Mouse (Mus musculus) lung, embryonic 16.5 days (tissue): Measurements from ENCODE around the gene 9030612E09Rik. TPM values are rescaled to one million over a fixed set of nuclear protein-coding genes. Genes with fewer than 3 reads are reported as not detected.

Experiments used
- ATAC-seq: fragments of 200-750 bp; cut with Nextera tagmentation; 2 replicates; pipeline ENCODE4 v1.8.0; 2017; ENCODE audit warnings: low read depth, mild to moderate bottlenecking, moderate library complexity
- H3K27ac ChIP-seq: fragments of 300-500 bp; sonication (generic); 2 replicates; pipeline ENCODE4 v1.5.1; 2014; ENCODE audit warnings: mild to moderate bottlenecking, control low read depth, low read length
- H3K27me3 ChIP-seq: fragments of 300-500 bp; sonication (generic); 2 replicates; pipeline ENCODE4 v1.6.1; 2014; ENCODE audit warnings: low read depth, low read length, mixed read lengths; ENCODE audit not compliant: control insufficient read depth, insufficient read depth
- H3K36me3 ChIP-seq: fragments of 300-500 bp; sonication (generic); 2 replicates; pipeline ENCODE4 v1.6.1; 2014; ENCODE audit warnings: low read length; ENCODE audit not compliant: control insufficient read depth, insufficient read depth
- H3K4me1 ChIP-seq: fragments of 300-500 bp; sonication (generic); replicated peaks from 2 replicates; pipeline ENCODE4 v1.6.1; 2014; ENCODE audit warnings: low read length, mixed read lengths; ENCODE audit not compliant: control insufficient read depth, insufficient read depth
- H3K4me2 ChIP-seq: fragments of 300-500 bp; sonication (generic); 2 replicates; pipeline ENCODE4 v1.6.1; 2014; ENCODE audit warnings: low read depth, low read length, control low read depth
- H3K4me3 ChIP-seq: fragments of 300-500 bp; sonication (generic); 2 replicates; pipeline ENCODE4 v1.5.1; 2014; ENCODE audit warnings: mild to moderate bottlenecking, low read length, control low read depth
- H3K9ac ChIP-seq: fragments of 300-500 bp; sonication (generic); 2 replicates; pipeline ENCODE4 v1.6.1; 2014; ENCODE audit warnings: low read length, control low read depth
- H3K9me3 ChIP-seq: fragments of 300-500 bp; sonication (generic); 2 replicates; pipeline ENCODE4 v1.6.1; 2016; ENCODE audit warnings: low read length; ENCODE audit not compliant: control insufficient read depth
- WGBS: fragments of 180-500 bp; shearing (Covaris S2); extraction: QIAGEN DNeasy Blood & Tissue Kit; methylation state at CpG from one replicate; pipeline ENCODE4 v1.1.7; 2014; 5-methylcytosine and 5-hydroxymethylcytosine counted together
- polyA plus RNA-seq: library from polyadenylated mRNA; unstranded; fragments of >200 nt; fragmentation: Nextera tagmentation; extraction: Ambion mirVana; gene quantifications from 2 replicates; pipeline ENCODE4 v1.2.1, GENCODE M21; 2015

The 9030612E09Rik gene
- polyA plus RNA-seq, 1 experiment from 2014 or later, result 0.13 TPM

- no peak overlapping the region for H3K27ac ChIP-seq
These were observed 627 bp upstream of the 9030612E09Rik start for GRCm38 (mm10) chr10:43173828-43174325.

GRCm38 (mm10) chr10:43175156-43175601 lies 675 bp downstream of the 9030612E09Rik start:
- H3K4me1 ChIP-seq, result peaks cover 14% of the 10 kb centered on the region
- H3K27ac ChIP-seq, result no peak overlapping the region
- H3K4me2 ChIP-seq, result peak overlapping the region; percentile 99
- peak overlapping the region; percentile 67; the same call in 1 of the 2 replicates for H3K9ac ChIP-seq
- peaks cover 51% of the 10 kb centered on the region for H3K27me3 ChIP-seq
- no peaks in the 10 kb centered on the region for H3K9me3 ChIP-seq
- WGBS, result under 1% methylated on average over 18 of the region's 18 CpGs
- H3K4me3 ChIP-seq, result peak overlapping the region; percentile 74
- 0 out of 2 replicates have a peak, but pooled peaks have one; percentile 6 for ATAC-seq
- H3K36me3 ChIP-seq, result no peaks in the 10 kb centered on the region

More at GRCm38 (mm10) chr10:43173828-43174325, 627 bp upstream of the 9030612E09Rik start:
- peak overlapping the region; percentile 74 for H3K4me3 ChIP-seq
- peak overlapping the region; percentile 67 for H3K9ac ChIP-seq
- peak overlapping the region; percentile 99 for H3K4me2 ChIP-seq
- H3K4me1 ChIP-seq, result peaks cover 14% of the 10 kb centered on the region
- ATAC-seq, result no peak
- peaks cover 56% of the 10 kb centered on the region for H3K27me3 ChIP-seq
- H3K36me3 ChIP-seq, result no peaks in the 10 kb centered on the region
- no peaks in the 10 kb centered on the region for H3K9me3 ChIP-seq
- 0% methylated on average over 34 of the region's 38 CpGs for WGBS

- 37% methylated on average over 5 of the region's 5 CpGs for WGBS
- Histone ChIP-seq H3K36me3 (no peaks in the 10 kb centered on the region), H3K9me3 (no peaks in the 10 kb centered on the region), H3K4me3 (no peak overlapping the region), H3K27ac (no peak overlapping the region), H3K4me1 (no peaks in the 10 kb centered on the region), H3K27me3 (peaks cover 14% of the 10 kb centered on the region), H3K4me2 (no peak overlapping the region), H3K9ac (no peak overlapping the region)
- ATAC-seq, result no peak
These were observed 5.9 kb downstream of the 9030612E09Rik start for GRCm38 (mm10) chr10:43180313-43180912.

- Histone ChIP-seq H3K27ac (no peak overlapping the region), H3K36me3 (no peaks in the 10 kb centered on the region), H3K27me3 (no peaks in the 10 kb centered on the region), H3K9me3 (no peaks in the 10 kb centered on the region), H3K4me1 (no peaks in the 10 kb centered on the region), H3K4me2 (no peak overlapping the region), H3K9ac (no peak overlapping the region), H3K4me3 (no peak overlapping the region)
- WGBS, result 77% methylated on average over 2 of the region's 2 CpGs
- no peak for ATAC-seq
These were observed 25.7 kb downstream of the 9030612E09Rik start for GRCm38 (mm10) chr10:43200206-43200605.

- Histone ChIP-seq H3K4me3 (no peak overlapping the region), H3K9ac (no peak overlapping the region), H3K36me3 (no peaks in the 10 kb centered on the region), H3K9me3 (no peaks in the 10 kb centered on the region), H3K27ac (no peak overlapping the region), H3K4me1 (no peaks in the 10 kb centered on the region), H3K27me3 (no peaks in the 10 kb centered on the region), H3K4me2 (no peak overlapping the region)
- WGBS, result 86% methylated on average over 3 of the region's 3 CpGs
- ATAC-seq, result no peak
These were observed 29.4 kb downstream of the 9030612E09Rik start for GRCm38 (mm10) chr10:43203865-43204264.

- no peaks in the 10 kb centered on the region for H3K4me1 ChIP-seq
- H3K4me3 ChIP-seq, result no peak overlapping the region
- no peak overlapping the region for H3K9ac ChIP-seq
- H3K4me2 ChIP-seq, result no peak overlapping the region
- 30% methylated on average over 6 of the region's 6 CpGs for WGBS
- H3K36me3 ChIP-seq, result no peaks in the 10 kb centered on the region
- H3K27ac ChIP-seq, result no peak overlapping the region
- no peaks in the 10 kb centered on the region for H3K27me3 ChIP-seq
- ATAC-seq, result no peak
- H3K9me3 ChIP-seq, result 0 out of 2 replicates have a peak, but pooled peaks cover 2% of the 10 kb centered on the region
These were observed 37.4 kb downstream of the 9030612E09Rik start for GRCm38 (mm10) chr10:43211866-43212265.

GRCm38 (mm10) chr10:43217361-43217900 lies 42.9 kb downstream of the 9030612E09Rik start:
- H3K36me3 ChIP-seq, result no peaks in the 10 kb centered on the region

GRCm38 (mm10) chr10:43220479-43220878 lies 46.0 kb downstream of the 9030612E09Rik start:
- no peak for ATAC-seq
- Histone ChIP-seq H3K9me3 (no peaks in the 10 kb centered on the region), H3K4me2 (peak overlapping the region; percentile 66), H3K4me1 (peaks cover 8% of the 10 kb centered on the region), H3K27me3 (no peaks in the 10 kb centered on the region), H3K27ac (peak overlapping the region; percentile 89), H3K36me3 (no peaks in the 10 kb centered on the region), H3K4me3 (peak overlapping the region; percentile 90), H3K9ac (peak overlapping the region; percentile 89)
- 12% methylated on average over 7 of the region's 7 CpGs for WGBS

More at GRCm38 (mm10) chr10:43217361-43217900, 42.9 kb downstream of the 9030612E09Rik start:
- Histone ChIP-seq H3K27ac (no peak overlapping the region), H3K9ac (no peak overlapping the region), H3K27me3 (no peaks in the 10 kb centered on the region), H3K9me3 (no peaks in the 10 kb centered on the region), H3K4me2 (no peak overlapping the region), H3K4me1 (peaks cover 8% of the 10 kb centered on the region), H3K4me3 (no peak overlapping the region)
- 82% methylated on average over 13 of the region's 13 CpGs for WGBS
- ATAC-seq, result no peak

- Histone ChIP-seq H3K9me3 (no peaks in the 10 kb centered on the region), H3K4me3 (peak within 1 kb of the TSS; percentile 90), H3K27me3 (no peaks in the 10 kb centered on the region), H3K36me3 (no peaks in the 10 kb centered on the region), H3K4me2 (peak within 1 kb of the TSS; percentile 80), H3K27ac (peak within 1 kb of the TSS; percentile 89), H3K4me1 (peaks cover 8% of the 10 kb centered on the region), H3K9ac (peak within 1 kb of the TSS; percentile 89)
- peak; percentile 100 for ATAC-seq
- under 1% methylated on average over 50 of the region's 50 CpGs for WGBS
These were observed 46.6 kb downstream of the 9030612E09Rik start, which contains the start of gene Pdss2 for GRCm38 (mm10) chr10:43220910-43221625. Gene Pdss2, plus strand, starts transcription at chr10:43221486.
